Mouse (Mus musculus) heart, postnatal 0 days (tissue): ENCODE results near the gene Litaf. TPM values are rescaled to one million over a fixed set of nuclear protein-coding genes. Genes with fewer than 3 reads are reported as not detected.

Experiments
- ATAC-seq: fragments of 200-750 bp; cut with Nextera tagmentation; 2 replicates; pipeline ENCODE4 v1.8.0; 2017; ENCODE audit warnings: low read depth, moderate number of reproducible peaks, moderate library complexity; ENCODE audit not compliant: insufficient read depth
- DNase-seq: peaks from one replicate; pipeline ENCODE4 v3.0.0-alpha.2; 2016; ENCODE audit warnings: low spot score
- H3K27ac ChIP-seq: fragments of 300-500 bp; sonication (generic); 2 replicates; pipeline ENCODE4 v1.5.1; 2014; ENCODE audit warnings: low read depth, mild to moderate bottlenecking
- H3K27me3 ChIP-seq: fragments of 300-500 bp; sonication (generic); 2 replicates; pipeline ENCODE4 v1.6.1; 2014; ENCODE audit warnings: low read length, mixed read lengths; ENCODE audit not compliant: control insufficient read depth, insufficient read depth
- H3K36me3 ChIP-seq: fragments of 300-500 bp; sonication (generic); replicated peaks from 2 replicates; pipeline ENCODE4 v1.6.1; 2014; ENCODE audit warnings: low read length, mixed read lengths; ENCODE audit not compliant: control insufficient read depth, insufficient read depth
- H3K4me1 ChIP-seq: fragments of 300-500 bp; sonication (generic); 2 replicates; pipeline ENCODE4 v1.6.1; 2014; ENCODE audit warnings: antibody characterized with exemption; ENCODE audit not compliant: control insufficient read depth, insufficient read depth
- H3K4me2 ChIP-seq: fragments of 300-500 bp; sonication (generic); 2 replicates; pipeline ENCODE4 v1.6.1; 2014; ENCODE audit warnings: low read depth, mild to moderate bottlenecking, low read length, moderate library complexity
- H3K4me3 ChIP-seq: fragments of 300-500 bp; sonication (generic); 2 replicates; pipeline ENCODE4 v1.5.1; 2014; ENCODE audit warnings: low read depth, low read length
- H3K9ac ChIP-seq: fragments of 300-500 bp; sonication (generic); replicated peaks from 2 replicates; pipeline ENCODE4 v1.6.1; 2014; ENCODE audit warnings: low read depth, low read length, mixed read lengths
- H3K9me3 ChIP-seq: fragments of 300-500 bp; sonication (generic); replicated peaks from 2 replicates; pipeline ENCODE4 v1.6.1; 2016; ENCODE audit warnings: low read length; ENCODE audit not compliant: control insufficient read depth
- CTCF ChIP-seq: IDR thresholded peaks from 2 replicates; pipeline ENCODE4 v1.5.1; 2016; ENCODE audit warnings: antibody characterized with exemption, control low read depth, low read depth
- EP300 ChIP-seq: IDR thresholded peaks from 2 replicates; pipeline ENCODE4 v1.6.1; 2016; ENCODE audit warnings: antibody characterized with exemption, low read depth
- WGBS: fragments of 180-500 bp; shearing (Covaris S2); extraction: QIAGEN DNeasy Blood & Tissue Kit; methylation state at CpG from one replicate; pipeline ENCODE4 v1.1.7; 2014; 5-methylcytosine and 5-hydroxymethylcytosine counted together
- polyA plus RNA-seq: library from polyadenylated mRNA; unstranded; fragments of >200 nt; fragmentation: Nextera tagmentation; extraction: Ambion mirVana; gene quantifications from 2 replicates; pipeline ENCODE4 v1.2.1, GENCODE M21; 2015
- total RNA-seq: library from RNA; depleted of rRNA; stranded (reverse); fragments of >200 nt; gene quantifications from 2 replicates; pipeline ENCODE4 v1.2.3, GENCODE M21; 2014; ENCODE audit warnings: low replicate concordance

Litaf gene
- total and polyA plus RNA-seq, 2 experiments from 2014 or later = 55.7 to 77.1 TPM

GRCm38 (mm10) chr16:10969342-10969741 lies 96.6 kb downstream of the Litaf start:
- 61% methylated on average over 5 of the region's 5 CpGs for WGBS
- TF ChIP-seq EP300 (no peak), CTCF (no peak)
- Histone ChIP-seq H3K9me3 (no peaks in the 10 kb centered on the region), H3K27me3 (no peaks in the 10 kb centered on the region), H3K27ac (no peak overlapping the region), H3K9ac (no peak overlapping the region), H3K4me1 (0 out of 2 replicates have a peak, but pooled peaks cover 11% of the 10 kb centered on the region), H3K4me2 (no peak overlapping the region), H3K4me3 (no peak overlapping the region), H3K36me3 (peaks cover 24% of the 10 kb centered on the region)
- ATAC-seq (no peak), DNase-seq (no peak)

DNA sequence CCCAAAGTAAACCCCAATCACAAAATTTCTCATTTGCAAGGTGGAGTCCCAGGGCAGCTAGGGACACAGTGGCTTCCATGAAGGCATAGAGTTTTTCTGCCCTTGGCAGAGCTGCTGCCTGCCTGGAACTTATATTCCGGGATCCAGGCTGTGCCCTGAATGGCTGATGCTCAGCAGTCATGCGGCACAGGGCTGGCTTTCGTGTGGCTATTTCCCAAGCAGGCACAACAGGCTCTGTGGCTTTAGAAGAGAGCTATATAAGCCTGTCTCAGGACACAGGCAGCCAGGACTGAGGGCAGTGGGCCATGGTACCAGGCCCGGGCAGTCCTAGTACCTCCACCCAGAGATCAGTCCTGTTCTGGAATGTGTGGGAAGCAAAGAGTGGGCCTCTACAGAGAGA lies 97.7 kb downstream of the Litaf start:
- TF ChIP-seq EP300 = no peak
- no peak for TF ChIP-seq CTCF
- Histone ChIP-seq H3K36me3 (peaks cover 33% of the 10 kb centered on the region), H3K9me3 (no peaks in the 10 kb centered on the region), H3K4me1 (0 out of 2 replicates have a peak, but pooled peaks cover 11% of the 10 kb centered on the region), H3K4me3 (no peak overlapping the region), H3K27me3 (no peaks in the 10 kb centered on the region), H3K9ac (no peak overlapping the region), H3K27ac (0 out of 2 replicates have a peak overlapping the region, but pooled peaks have one; percentile 25), H3K4me2 (no peak overlapping the region)
- DNase-seq (no peak), ATAC-seq (no peak)
- 78% methylated on average over 4 of the region's 4 CpGs for WGBS

DNA sequence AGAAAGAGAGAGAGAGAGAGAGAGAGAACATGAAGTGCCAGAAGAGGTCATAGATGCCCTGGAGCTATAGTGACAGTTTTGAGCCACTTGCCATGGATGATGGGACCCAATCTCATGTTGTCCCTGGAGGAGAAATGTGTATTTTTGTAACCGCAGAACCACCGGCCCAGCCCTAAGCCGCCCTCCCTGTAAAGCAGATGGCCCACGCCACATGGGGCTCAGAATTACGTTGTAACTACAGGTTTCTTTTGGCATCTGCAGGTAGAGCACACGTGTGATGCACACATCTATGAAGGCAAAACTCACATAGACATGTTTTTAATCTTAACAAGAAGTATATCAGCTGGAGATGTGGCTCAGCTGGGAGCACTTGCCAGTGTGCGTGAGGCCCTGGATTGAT lies 98.2 kb downstream of the Litaf start:
- 86% methylated on average over 7 of the region's 7 CpGs for WGBS
- DNase-seq (no peak), ATAC-seq (no peak)
- no peaks in the 10 kb centered on the region for H3K9me3 ChIP-seq
- no peak overlapping the region for H3K27ac ChIP-seq
- no peaks in the 10 kb centered on the region for H3K27me3 ChIP-seq
- H3K4me1 ChIP-seq = 0 out of 2 replicates have a peak, but pooled peaks cover 11% of the 10 kb centered on the region
- H3K4me3 ChIP-seq = no peak overlapping the region
- peaks cover 34% of the 10 kb centered on the region for H3K36me3 ChIP-seq
- TF ChIP-seq CTCF = no peak
- TF ChIP-seq EP300 = no peak
- no peak overlapping the region for H3K9ac ChIP-seq
- no peak overlapping the region for H3K4me2 ChIP-seq

GRCm38 (mm10) chr16:10967013-10967412 lies 98.9 kb downstream of the Litaf start:
- TF ChIP-seq CTCF (no peak), EP300 (no peak)
- Histone ChIP-seq H3K36me3 (peaks cover 39% of the 10 kb centered on the region), H3K9me3 (no peaks in the 10 kb centered on the region), H3K4me1 (0 out of 2 replicates have a peak, but pooled peaks cover 11% of the 10 kb centered on the region), H3K27ac (no peak overlapping the region), H3K4me3 (no peak overlapping the region), H3K4me2 (no peak overlapping the region), H3K27me3 (no peaks in the 10 kb centered on the region), H3K9ac (no peak overlapping the region)
- 75% methylated on average over 6 of the region's 6 CpGs for WGBS
- DNase-seq (no peak), ATAC-seq (no peak)

GRCm38 (mm10) chr16:10965034-10965433 lies 100.9 kb downstream of the Litaf start:
- H3K9me3 ChIP-seq = no peaks in the 10 kb centered on the region
- TF ChIP-seq CTCF = no peak
- TF ChIP-seq EP300 = no peak
- H3K27ac ChIP-seq = no peak overlapping the region
- no peak overlapping the region for H3K9ac ChIP-seq
- 0 out of 2 replicates have a peak, but pooled peaks cover 11% of the 10 kb centered on the region for H3K4me1 ChIP-seq
- H3K36me3 ChIP-seq = peaks cover 57% of the 10 kb centered on the region
- H3K27me3 ChIP-seq = no peaks in the 10 kb centered on the region
- H3K4me3 ChIP-seq = no peak overlapping the region
- WGBS = 79% methylated on average over 2 of the region's 2 CpGs
- no peak overlapping the region for H3K4me2 ChIP-seq
- ATAC-seq = no peak
- no peak for DNase-seq

- DNase-seq = no peak
- Histone ChIP-seq H3K27me3 (no peaks in the 10 kb centered on the region), H3K9ac (no peak overlapping the region), H3K36me3 (peaks cover 66% of the 10 kb centered on the region), H3K9me3 (no peaks in the 10 kb centered on the region), H3K4me1 (peaks cover 4% of the 10 kb centered on the region; the same call in 1 of the 2 replicates), H3K27ac (no peak overlapping the region), H3K4me2 (no peak overlapping the region), H3K4me3 (no peak overlapping the region)
- 87% methylated on average over 10 of the region's 10 CpGs for WGBS
- no peak for ATAC-seq
- no peak for TF ChIP-seq CTCF
- no peak for TF ChIP-seq EP300
Observed at GRCm38 (mm10) chr16:10960916-10961315, 105.0 kb downstream of the Litaf start.
